Mouse (Mus musculus) splenic B cell, adult 2 months (primary cell): ENCODE measurements around the gene Gm20388.

ENCODE experiments used
- DNase-seq: peaks from one replicate; pipeline ENCODE4 v3.0.0-alpha.2; 2011; ENCODE audit warnings: low read depth, low spot score
- H3K27me3 ChIP-seq: 2 replicates; pipeline ENCODE4 v1.6.1; 2012; ENCODE audit warnings: mild to moderate bottlenecking, low read length, moderate library complexity, mixed read lengths; ENCODE audit not compliant: control insufficient read depth, poor library complexity, insufficient read depth, severe bottlenecking
- H3K36me3 ChIP-seq: 2 replicates; pipeline ENCODE4 v1.6.1; 2012; ENCODE audit warnings: mild to moderate bottlenecking, low read length, moderate library complexity, mixed read lengths; ENCODE audit not compliant: control insufficient read depth, poor library complexity, insufficient read depth, severe bottlenecking

Gm20388 gene

GRCm38 (mm10) chr8:121395316-121395715 is 1484.7 kb downstream of the Gm20388 start:
- H3K27me3 ChIP-seq, result no peaks in the 10 kb centered on the region; the same call in 1 of the 2 replicates
- no peak for DNase-seq
- H3K36me3 ChIP-seq, result no peaks in the 10 kb centered on the region

- Histone ChIP-seq H3K36me3 (no peaks in the 10 kb centered on the region), H3K27me3 (no peaks in the 10 kb centered on the region; the same call in 1 of the 2 replicates)
- no peak for DNase-seq
Measured at GRCm38 (mm10) chr8:121396151-121396550, 1485.5 kb downstream of the Gm20388 start.

GRCm38 (mm10) chr8:121397201-121397698 is 1486.6 kb downstream of the Gm20388 start:
- DNase-seq, result no peak
- H3K27me3 ChIP-seq, result no peaks in the 10 kb centered on the region

GRCm38 (mm10) chr8:121398081-121398480 is 1487.4 kb downstream of the Gm20388 start:
- H3K27me3 ChIP-seq, result no peaks in the 10 kb centered on the region
- H3K36me3 ChIP-seq, result no peaks in the 10 kb centered on the region
- DNase-seq, result no peak

More at GRCm38 (mm10) chr8:121397201-121397698, 1486.6 kb downstream of the Gm20388 start:
- no peaks in the 10 kb centered on the region for H3K36me3 ChIP-seq

- H3K27me3 ChIP-seq, result no peaks in the 10 kb centered on the region
- no peak for DNase-seq
- H3K36me3 ChIP-seq, result no peaks in the 10 kb centered on the region
Measured at GRCm38 (mm10) chr8:121398724-121399123, 1488.1 kb downstream of the Gm20388 start.

- no peaks in the 10 kb centered on the region for H3K36me3 ChIP-seq
- no peaks in the 10 kb centered on the region for H3K27me3 ChIP-seq
- DNase-seq, result no peak
Measured at GRCm38 (mm10) chr8:121399173-121399572, 1488.5 kb downstream of the Gm20388 start.

GRCm38 (mm10) chr8:121400581-121400980 is 1489.9 kb downstream of the Gm20388 start:
- DNase-seq, result no peak
- no peaks in the 10 kb centered on the region for H3K27me3 ChIP-seq

GRCm38 (mm10) chr8:121403821-121404220 is 1493.2 kb downstream of the Gm20388 start:
- no peaks in the 10 kb centered on the region for H3K27me3 ChIP-seq
- no peaks in the 10 kb centered on the region for H3K36me3 ChIP-seq
- no peak for DNase-seq

More at GRCm38 (mm10) chr8:121400581-121400980, 1489.9 kb downstream of the Gm20388 start:
- H3K36me3 ChIP-seq, result no peaks in the 10 kb centered on the region

GRCm38 (mm10) chr8:121418081-121418480 is 1507.4 kb downstream of the Gm20388 start:
- Histone ChIP-seq H3K27me3 (no peaks in the 10 kb centered on the region; the same call in 1 of the 2 replicates), H3K36me3 (no peaks in the 10 kb centered on the region)
- no peak for DNase-seq

- no peak for DNase-seq
- Histone ChIP-seq H3K27me3 (no peaks in the 10 kb centered on the region; the same call in 1 of the 2 replicates), H3K36me3 (no peaks in the 10 kb centered on the region)
Measured at GRCm38 (mm10) chr8:121419551-121419950, 1508.9 kb downstream of the Gm20388 start.

GRCm38 (mm10) chr8:121421009-121421408 is 1510.4 kb downstream of the Gm20388 start:
- no peak for DNase-seq
- Histone ChIP-seq H3K27me3 (no peaks in the 10 kb centered on the region), H3K36me3 (no peaks in the 10 kb centered on the region)

GRCm38 (mm10) chr8:121424080-121424479 is 1513.4 kb downstream of the Gm20388 start:
- Histone ChIP-seq H3K36me3 (no peaks in the 10 kb centered on the region), H3K27me3 (no peaks in the 10 kb centered on the region)
- DNase-seq, result no peak

GRCm38 (mm10) chr8:121424600-121424999 is 1514.0 kb downstream of the Gm20388 start:
- Histone ChIP-seq H3K27me3 (no peaks in the 10 kb centered on the region), H3K36me3 (no peaks in the 10 kb centered on the region)
- peak; percentile 34 for DNase-seq

- Histone ChIP-seq H3K36me3 (no peaks in the 10 kb centered on the region), H3K27me3 (no peaks in the 10 kb centered on the region)
- no peak for DNase-seq
Measured at GRCm38 (mm10) chr8:121431499-121431898, 1520.9 kb downstream of the Gm20388 start.

GRCm38 (mm10) chr8:121433466-121433865 is 1522.8 kb downstream of the Gm20388 start:
- H3K27me3 ChIP-seq, result no peaks in the 10 kb centered on the region
- DNase-seq, result no peak
- H3K36me3 ChIP-seq, result no peaks in the 10 kb centered on the region

GRCm38 (mm10) chr8:121436656-121437055 is 1526.0 kb downstream of the Gm20388 start:
- Histone ChIP-seq H3K36me3 (no peaks in the 10 kb centered on the region), H3K27me3 (no peaks in the 10 kb centered on the region)
- no peak for DNase-seq
